Mouse (Mus musculus) naive thymus-derived CD4-positive, alpha-beta T cell, adult 5 months (primary cell): ENCODE data around the gene Gm17067. TPM values are rescaled to one million over a fixed set of nuclear protein-coding genes. Genes with fewer than 3 reads are reported as not detected.

Source experiments
- polyA plus RNA-seq: library from polyadenylated mRNA; unstranded; fragments of 100-300 nt; shearing (Covaris generic); gene quantifications from one replicate; pipeline ENCODE4 v1.2.1, GENCODE M21; 2017

Gm17067 gene
- not detected for polyA plus RNA-seq

DNA sequence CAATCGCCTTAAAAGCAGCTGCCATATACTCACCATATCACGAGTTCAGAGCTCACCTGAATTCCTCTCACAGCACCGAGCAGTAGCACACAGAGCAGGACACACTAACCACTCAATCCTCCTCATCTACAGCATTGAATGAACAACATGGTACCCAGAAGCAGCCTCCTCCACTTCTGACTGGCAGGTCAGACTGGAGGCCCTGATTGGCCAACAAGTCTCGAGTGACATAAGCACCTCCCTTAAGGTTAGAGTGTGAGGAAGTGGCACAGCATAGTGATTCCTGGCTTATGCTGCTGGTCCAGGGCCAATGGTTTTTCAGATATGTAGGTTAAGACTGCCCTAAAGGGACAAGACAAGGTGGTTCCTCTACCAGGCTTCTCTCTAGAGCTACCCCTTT is at the start of gene Gm17067:
TSS of gene Gm17067 (minus strand) at position 101 of the 400 bp plus-strand sequence.

DNA sequence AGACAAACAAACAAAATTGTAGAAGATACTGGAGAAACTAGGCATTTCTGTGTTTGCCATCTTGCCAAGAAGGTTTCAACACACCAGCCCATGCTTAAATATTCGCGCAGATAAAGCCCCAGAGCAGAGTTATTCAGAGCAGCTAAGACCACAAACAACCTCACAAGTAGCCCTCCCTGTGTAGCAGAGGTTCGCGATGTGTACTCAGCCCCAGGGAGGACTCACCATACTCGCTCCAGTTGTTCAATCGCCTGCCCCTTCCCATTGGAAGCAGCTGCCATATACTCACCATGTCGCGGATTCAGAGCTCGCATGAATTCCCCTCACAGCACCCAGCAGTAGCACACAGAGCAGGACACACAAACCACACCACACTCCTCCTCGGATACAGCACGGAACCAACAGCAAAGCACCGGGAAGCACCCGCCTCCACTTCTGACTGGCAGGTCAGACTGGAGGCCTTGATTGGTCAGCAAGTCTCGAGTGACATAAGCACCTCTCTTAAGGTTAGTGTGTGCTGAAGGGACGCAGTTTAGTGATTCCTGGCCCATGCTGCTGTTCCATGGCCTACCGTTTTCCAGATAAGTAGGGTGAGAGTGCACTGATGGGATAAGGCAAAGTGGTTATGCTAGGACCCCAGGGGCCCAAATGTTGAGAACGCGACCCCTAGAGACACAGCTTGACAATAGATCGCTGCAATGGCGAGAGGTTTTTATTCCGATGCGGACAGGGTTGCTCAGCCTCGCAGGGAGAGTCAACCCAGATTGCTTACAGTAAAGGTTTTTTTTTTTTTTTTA is 34.3 kb downstream of the Gm17067 start, which contains the start of gene Zfp975:
TSS of gene Zfp975 (minus strand) at position 381 of the 797 bp plus-strand sequence.

Other genes starting within 250 kb of the Gm17067 start
- gene Zfp141, start 221.3 kb downstream of the Gm17067 start, polyA plus RNA-seq: 23.5 TPM
- not detected for gene Gm21028, start 148.4 kb downstream of the Gm17067 start, polyA plus RNA-seq
- gene Zfp977, start 134.5 kb downstream of the Gm17067 start, polyA plus RNA-seq: not detected
- 0.16 TPM for gene Zfp976, start 84.4 kb downstream of the Gm17067 start, polyA plus RNA-seq
- gene Zfp975, start 34.3 kb downstream of the Gm17067 start, polyA plus RNA-seq: 0.49 TPM
- not detected for gene Vmn2r62, start 66.5 kb upstream of the Gm17067 start, polyA plus RNA-seq
- gene Gm2381, start 140.2 kb upstream of the Gm17067 start, polyA plus RNA-seq: not detected
- 0.06 TPM for gene Vmn2r63, start 206.8 kb upstream of the Gm17067 start, polyA plus RNA-seq